In genomic region chr11:20929426-20929825, GRCm38 (mm10) we compare ENCODE assay signal across 28 mouse cellular contexts.
DNase-seq lines count a peak whose midpoint lies in the region; ATAC-seq lines count a peak whose summit lies in the region.
"Had no signal": no experiment of that assay in that cellular context is flagged by ENCODE, and none has a peak within 500 bp of the region (broad histone marks: within the 10 kb centered on the region; RNA-seq: fewer than 3 reads in every experiment).

No protein-coding gene starts in this region.

- no peaks in the 10 kb centered on the region for H3K9me3 ChIP-seq in heart, embryonic 11.5 days (replicated peaks; ENCODE audit: control insufficient read depth, low read length)
- H3K9me3 ChIP-seq in midbrain, embryonic 11.5 days (ENCODE audit: control insufficient read depth, low read length) = no peaks in the 10 kb centered on the region
- H3K9me3 ChIP-seq in midbrain, embryonic 13.5 days = no peaks in the 10 kb centered on the region
- H3K9me3 ChIP-seq: embryonic facial prominence, embryonic 10.5 days; embryonic facial prominence, embryonic 13.5 days; forebrain, embryonic 12.5 days; forebrain, embryonic 15.5 days; G1E; heart, embryonic 12.5 days; heart, embryonic 15.5 days; hindbrain, embryonic 10.5 days; hindbrain, embryonic 13.5 days; intestine, embryonic 15.5 days had no signal

- DNase-seq in adrenal gland, postnatal 14 days = peak; percentile 16
- DNase-seq in adrenal gland, adult 2 months = no peak
- peak; percentile 56 for DNase-seq in heart, adult 11 months
- peak; percentile 8 for DNase-seq in midbrain, embryonic 11.5 days (ENCODE audit: low spot score, missing footprints)
- DNase-seq: adrenal gland, adult 8-10 months; B cell, adult 2 months; cerebellum, adult 11-12 months; cerebellum, adult 8-10 months; cerebellum, postnatal 36 days; embryo, embryonic 11 days; gastrocnemius, postnatal 25 days; heart, postnatal 36 days had no signal

- H3K4me1 ChIP-seq in heart, embryonic 11.5 days (ENCODE audit: control insufficient read depth, insufficient read depth, low read length) = no peaks in the 10 kb centered on the region
- H3K4me1 ChIP-seq in midbrain, embryonic 11.5 days (ENCODE audit: control insufficient read depth, insufficient read depth, low read length) = no peaks in the 10 kb centered on the region; the same call in 1 of the 2 replicates
- no peaks in the 10 kb centered on the region for H3K4me1 ChIP-seq in midbrain, embryonic 13.5 days (replicated peaks)
- H3K4me1 ChIP-seq: embryonic facial prominence, embryonic 13.5 days; forebrain, embryonic 12.5 days; forebrain, embryonic 15.5 days; heart, embryonic 12.5 days; heart, embryonic 15.5 days; hindbrain, embryonic 13.5 days; intestine, embryonic 15.5 days had no signal

- no peak overlapping the region for H3K9ac ChIP-seq in heart, embryonic 11.5 days (ENCODE audit: low read depth, low read length)
- H3K9ac ChIP-seq in midbrain, embryonic 11.5 days (ENCODE audit: low read length) = no peak overlapping the region
- no peak overlapping the region for H3K9ac ChIP-seq in midbrain, embryonic 13.5 days (replicated peaks)
- H3K9ac ChIP-seq: embryonic facial prominence, embryonic 13.5 days; forebrain, embryonic 12.5 days; forebrain, embryonic 15.5 days; heart, embryonic 12.5 days; heart, embryonic 15.5 days; hindbrain, embryonic 13.5 days; intestine, embryonic 15.5 days had no signal

- no peak for ATAC-seq in heart, embryonic 11.5 days (replicated peaks; ENCODE audit: insufficient number of reproducible peaks, low FRiP score, low TSS enrichment)
- ATAC-seq in midbrain, embryonic 11.5 days (ENCODE audit: low FRiP score) = no peak
- ATAC-seq in midbrain, embryonic 13.5 days = no peak
- ATAC-seq: forebrain, embryonic 15.5 days; hindbrain, embryonic 16.5 days; intestine, embryonic 15.5 days; Patski had no signal

- H3K27me3 ChIP-seq in heart, embryonic 11.5 days (ENCODE audit: control insufficient read depth, insufficient read depth, low read length) = no peaks in the 10 kb centered on the region
- no peaks in the 10 kb centered on the region for H3K27me3 ChIP-seq in midbrain, embryonic 11.5 days (ENCODE audit: control insufficient read depth, insufficient read depth, low read length)
- H3K27me3 ChIP-seq in midbrain, embryonic 13.5 days = no peaks in the 10 kb centered on the region
- H3K27me3 ChIP-seq: CH12.LX; embryonic facial prominence, embryonic 13.5 days; forebrain, embryonic 12.5 days; forebrain, embryonic 15.5 days; heart, embryonic 12.5 days; heart, embryonic 15.5 days; hindbrain, embryonic 13.5 days; intestine, embryonic 15.5 days; Patski had no signal

- no peak overlapping the region for H3K4me3 ChIP-seq in heart, embryonic 11.5 days (ENCODE audit: low read depth, low read length)
- no peak overlapping the region for H3K4me3 ChIP-seq in midbrain, embryonic 11.5 days (ENCODE audit: low read depth, low read length)
- H3K4me3 ChIP-seq in midbrain, embryonic 13.5 days (replicated peaks) = no peak overlapping the region
- H3K4me3 ChIP-seq: embryonic facial prominence, embryonic 10.5 days; embryonic facial prominence, embryonic 13.5 days; erythroblast, embryonic 14.5 days; forebrain, embryonic 12.5 days; forebrain, embryonic 15.5 days; heart, embryonic 12.5 days; heart, embryonic 15.5 days; hindbrain, embryonic 10.5 days; hindbrain, embryonic 13.5 days; intestine, embryonic 15.5 days had no signal

- H3K27ac ChIP-seq in heart, embryonic 11.5 days (ENCODE audit: low read depth, low read length) = no peak overlapping the region
- H3K27ac ChIP-seq in midbrain, embryonic 11.5 days (ENCODE audit: low read depth, low read length) = no peak overlapping the region
- H3K27ac ChIP-seq in midbrain, embryonic 13.5 days = no peak overlapping the region
- H3K27ac ChIP-seq: embryonic facial prominence, embryonic 10.5 days; embryonic facial prominence, embryonic 13.5 days; forebrain, embryonic 12.5 days; forebrain, embryonic 15.5 days; heart, embryonic 15.5 days; hindbrain, embryonic 10.5 days; hindbrain, embryonic 13.5 days; intestine, embryonic 15.5 days had no signal

- whole genome bisulfite sequencing in heart, embryonic 11.5 days (ENCODE audit: insufficient replicate concordance) = 81% methylated on average over 1 of the region's 1 CpGs
- 91% methylated on average over 1 of the region's 1 CpGs for WGBS in midbrain, embryonic 11.5 days
- 91% methylated on average over 1 of the region's 1 CpGs for WGBS in midbrain, embryonic 13.5 days

- H3K36me3 ChIP-seq in heart, embryonic 11.5 days (ENCODE audit: control insufficient read depth, insufficient read depth, low read length) = no peaks in the 10 kb centered on the region
- H3K36me3 ChIP-seq in midbrain, embryonic 11.5 days (ENCODE audit: control insufficient read depth, insufficient read depth, low read length) = no peaks in the 10 kb centered on the region
- H3K36me3 ChIP-seq in midbrain, embryonic 13.5 days = no peaks in the 10 kb centered on the region
- H3K36me3 ChIP-seq: embryonic facial prominence, embryonic 10.5 days; embryonic facial prominence, embryonic 13.5 days; forebrain, embryonic 12.5 days; forebrain, embryonic 15.5 days; G1E; heart, embryonic 12.5 days; heart, embryonic 15.5 days; hindbrain, embryonic 10.5 days; hindbrain, embryonic 13.5 days; intestine, embryonic 15.5 days had no signal

- H3K4me2 ChIP-seq in heart, embryonic 11.5 days = no peak overlapping the region
- no peak overlapping the region for H3K4me2 ChIP-seq in midbrain, embryonic 11.5 days
- no peak overlapping the region for H3K4me2 ChIP-seq in midbrain, embryonic 13.5 days (replicated peaks)
- H3K4me2 ChIP-seq: embryonic facial prominence, embryonic 13.5 days; forebrain, embryonic 12.5 days; forebrain, embryonic 15.5 days; heart, embryonic 12.5 days; heart, embryonic 15.5 days; hindbrain, embryonic 13.5 days; intestine, embryonic 15.5 days had no signal
